Mouse (Mus musculus): Measurements from ENCODE around the gene Rnase2a. TPM values are rescaled to one million over a fixed set of nuclear protein-coding genes. Genes with fewer than 3 reads are reported as not detected.

Gene Rnase2a
- polyA plus RNA-seq (2017; shearing (Covaris generic)) = not detected

GRCm38 (mm10) chr14:51256041-51256440 lies at the start of gene Rnase2a:
Gene Rnase2a (minus strand): TSS chr14:51256112.

Other genes with a start within 250 kb of the Rnase2a start
- not detected for gene Rnase10, start 248.4 kb downstream of the Rnase2a start, polyA plus RNA-seq (2017; shearing (Covaris generic))
- not detected for gene Rnase9, start 214.2 kb downstream of the Rnase2a start, polyA plus RNA-seq (2017; shearing (Covaris generic))
- not detected for gene Rnase11, start 205.9 kb downstream of the Rnase2a start, polyA plus RNA-seq (2017; shearing (Covaris generic))
- not detected for gene Rnase12, start 198.5 kb downstream of the Rnase2a start, polyA plus RNA-seq (2017; shearing (Covaris generic))
- gene Olfr750, start 181.7 kb downstream of the Rnase2a start, polyA plus RNA-seq (2017; shearing (Covaris generic)) = not detected
- 19.2 TPM for gene Rnase4, start 165.0 kb downstream of the Rnase2a start, polyA plus RNA-seq (2017; shearing (Covaris generic))
- 3.6 TPM for gene Ang, start 165.0 kb downstream of the Rnase2a start, polyA plus RNA-seq (2017; shearing (Covaris generic))
- not detected for gene Eddm3b, start 141.7 kb downstream of the Rnase2a start, polyA plus RNA-seq (2017; shearing (Covaris generic))
- 0.93 TPM for gene Rnase6, start 132.2 kb downstream of the Rnase2a start, polyA plus RNA-seq (2017; shearing (Covaris generic))
- gene Rnase1, start 109.3 kb downstream of the Rnase2a start, polyA plus RNA-seq (2017; shearing (Covaris generic)) = not detected
- not detected for gene Rnase2b, start 93.9 kb downstream of the Rnase2a start, polyA plus RNA-seq (2017; shearing (Covaris generic))
- not detected for gene Ang2, start 57.0 kb downstream of the Rnase2a start, polyA plus RNA-seq (2017; shearing (Covaris generic))
- not detected for gene Ear14, start 52.7 kb downstream of the Rnase2a start, polyA plus RNA-seq (2017; shearing (Covaris generic))
- not detected for gene Gm7247, start 105.6 kb upstream of the Rnase2a start, polyA plus RNA-seq (2017; shearing (Covaris generic))
- not detected for gene Vmn2r88, start 154.7 kb upstream of the Rnase2a start, polyA plus RNA-seq (2017; shearing (Covaris generic))
- not detected for gene Vmn2r89, start 195.7 kb upstream of the Rnase2a start, polyA plus RNA-seq (2017; shearing (Covaris generic))